Mouse (Mus musculus) brown adipose tissue, adult 24 weeks (tissue): ENCODE data around the gene March10. TPM values are rescaled to one million over a fixed set of nuclear protein-coding genes. Genes with fewer than 3 reads are reported as not detected.

Experiments used
- H3K27ac ChIP-seq: fragments of 200-500 bp; replicated peaks from 2 replicates; pipeline ENCODE4 v1.5.1; 2012; ENCODE audit warnings: low read depth, mild to moderate bottlenecking, low read length
- H3K4me1 ChIP-seq: fragments of 200-500 bp; 2 replicates; pipeline ENCODE4 v1.6.1; 2012; ENCODE audit warnings: low read length, mixed read lengths; ENCODE audit not compliant: control insufficient read depth, insufficient read depth, insufficient read length
- H3K4me3 ChIP-seq: fragments of 200-500 bp; 2 replicates; pipeline ENCODE4 v1.5.1; 2012; ENCODE audit warnings: low read depth, mild to moderate bottlenecking, low read length, moderate library complexity; ENCODE audit not compliant: insufficient read depth
- polyA plus RNA-seq: library from polyadenylated mRNA; stranded (reverse); fragments of >200 nt; gene quantifications from 2 replicates; pipeline ENCODE4 v1.2.4, GENCODE M21; 2012; ENCODE audit not compliant: missing spikeins, insufficient read depth, insufficient read length

Gene March10
- polyA plus RNA-seq, 1 experiment: not detected

GRCm38 (mm10) chr11:105333867-105334670 is 122.5 kb downstream of the March10 start:
- H3K27ac ChIP-seq: no peak overlapping the region
- H3K4me3 ChIP-seq: no peak overlapping the region
- peaks cover 2% of the 10 kb centered on the region; the same call in 1 of the 2 replicates for H3K4me1 ChIP-seq

- Histone ChIP-seq H3K27ac (no peak overlapping the region), H3K4me1 (peaks cover 2% of the 10 kb centered on the region; the same call in 1 of the 2 replicates), H3K4me3 (no peak overlapping the region)
These were observed 124.1 kb downstream of the March10 start for GRCm38 (mm10) chr11:105332468-105332867.

- H3K4me1 ChIP-seq: peaks cover 2% of the 10 kb centered on the region; the same call in 1 of the 2 replicates
- H3K4me3 ChIP-seq: no peak overlapping the region
- H3K27ac ChIP-seq: no peak overlapping the region
These were observed 124.8 kb downstream of the March10 start for GRCm38 (mm10) chr11:105331732-105332131.

GRCm38 (mm10) chr11:105331129-105331528 is 125.4 kb downstream of the March10 start:
- H3K4me3 ChIP-seq: no peak overlapping the region
- H3K27ac ChIP-seq: no peak overlapping the region
- peaks cover 2% of the 10 kb centered on the region; the same call in 1 of the 2 replicates for H3K4me1 ChIP-seq

- H3K4me3 ChIP-seq: no peak overlapping the region
- no peak overlapping the region for H3K27ac ChIP-seq
- peaks cover 2% of the 10 kb centered on the region; the same call in 1 of the 2 replicates for H3K4me1 ChIP-seq
These were observed 126.6 kb downstream of the March10 start for GRCm38 (mm10) chr11:105329962-105330361.

GRCm38 (mm10) chr11:105327101-105327500 is 129.4 kb downstream of the March10 start:
- H3K4me1 ChIP-seq: peaks cover 2% of the 10 kb centered on the region; the same call in 1 of the 2 replicates
- no peak overlapping the region for H3K27ac ChIP-seq
- no peak overlapping the region for H3K4me3 ChIP-seq

- Histone ChIP-seq H3K4me3 (no peak overlapping the region), H3K27ac (no peak overlapping the region), H3K4me1 (no peaks in the 10 kb centered on the region)
These were observed 133.0 kb downstream of the March10 start for GRCm38 (mm10) chr11:105323530-105323929.

- Histone ChIP-seq H3K4me3 (no peak overlapping the region), H3K27ac (no peak overlapping the region), H3K4me1 (0 out of 2 replicates have a peak, but pooled peaks cover under 1% of the 10 kb centered on the region)
These were observed 135.4 kb downstream of the March10 start for GRCm38 (mm10) chr11:105321090-105321489.

- peaks cover 6% of the 10 kb centered on the region for H3K4me1 ChIP-seq
- H3K4me3 ChIP-seq: no peak overlapping the region
- no peak overlapping the region for H3K27ac ChIP-seq
These were observed 138.8 kb downstream of the March10 start for GRCm38 (mm10) chr11:105317769-105318168.

GRCm38 (mm10) chr11:105316121-105316520 is 140.4 kb downstream of the March10 start:
- H3K4me3 ChIP-seq: no peak overlapping the region
- peaks cover 15% of the 10 kb centered on the region for H3K4me1 ChIP-seq
- H3K27ac ChIP-seq: no peak overlapping the region

GRCm38 (mm10) chr11:105315296-105315695 is 141.2 kb downstream of the March10 start:
- Histone ChIP-seq H3K27ac (no peak overlapping the region), H3K4me3 (no peak overlapping the region), H3K4me1 (peaks cover 15% of the 10 kb centered on the region)

GRCm38 (mm10) chr11:105313633-105314014 is 142.9 kb downstream of the March10 start:
- no peak overlapping the region for H3K4me3 ChIP-seq
- H3K27ac ChIP-seq: no peak overlapping the region
- H3K4me1 ChIP-seq: peaks cover 15% of the 10 kb centered on the region

- no peak overlapping the region for H3K4me3 ChIP-seq
- H3K27ac ChIP-seq: peak overlapping the region; percentile 10; the same call in 1 of the 2 replicates
- peaks cover 15% of the 10 kb centered on the region for H3K4me1 ChIP-seq
These were observed 143.4 kb downstream of the March10 start for GRCm38 (mm10) chr11:105312972-105313632.

- Histone ChIP-seq H3K4me1 (peaks cover 15% of the 10 kb centered on the region), H3K4me3 (no peak overlapping the region), H3K27ac (peak overlapping the region; percentile 10; the same call in 1 of the 2 replicates)
These were observed 144.1 kb downstream of the March10 start for GRCm38 (mm10) chr11:105312311-105312942.
